Mouse (Mus musculus) forebrain, embryonic 12.5 days (tissue): ENCODE measurements at regions not wholly inside any gene's neighbourhood (a gene's known extent, or its start where the extent isn't known, plus 50 kb on each side); places are given as distances from the start of the nearest gene placed in this dataset.

Experiments
- ATAC-seq: fragments of 200-750 bp; cut with Nextera tagmentation; 2 replicates; pipeline ENCODE4 v1.8.0; 2017; ENCODE audit warnings: moderate TSS enrichment; ENCODE audit not compliant: low FRiP score
- H3K27ac ChIP-seq: fragments of 300-500 bp; sonication (generic); 2 replicates; pipeline ENCODE4 v1.5.1; 2016; ENCODE audit warnings: mild to moderate bottlenecking
- H3K27me3 ChIP-seq: fragments of 300-500 bp; sonication (generic); 2 replicates; pipeline ENCODE4 v1.6.1; 2016; ENCODE audit warnings: mild to moderate bottlenecking
- H3K36me3 ChIP-seq: fragments of 300-500 bp; sonication (generic); replicated peaks from 2 replicates; pipeline ENCODE4 v1.6.1; 2016; ENCODE audit warnings: mild to moderate bottlenecking
- H3K4me1 ChIP-seq: fragments of 300-500 bp; sonication (generic); 2 replicates; pipeline ENCODE4 v1.6.1; 2016
- H3K4me2 ChIP-seq: fragments of 300-500 bp; sonication (generic); 2 replicates; pipeline ENCODE4 v1.6.1; 2016; ENCODE audit warnings: mild to moderate bottlenecking, moderate library complexity
- H3K4me3 ChIP-seq: fragments of 300-500 bp; sonication (generic); replicated peaks from 2 replicates; pipeline ENCODE4 v1.5.1; 2016; ENCODE audit warnings: mild to moderate bottlenecking
- H3K9ac ChIP-seq: fragments of 300-500 bp; sonication (generic); 2 replicates; pipeline ENCODE4 v1.6.1; 2016; ENCODE audit warnings: mild to moderate bottlenecking
- H3K9me3 ChIP-seq: fragments of 300-500 bp; sonication (generic); 2 replicates; pipeline ENCODE4 v1.6.1; 2016
- WGBS: fragments of 180-500 bp; shearing (Covaris S2); methylation state at CpG from one replicate; pipeline ENCODE4 v1.1.7; 2016; 5-methylcytosine and 5-hydroxymethylcytosine counted together

GRCm38 (mm10) chr16:29844706-29845596 is 219.2 kb upstream of the Hes1 start:
- H3K9ac ChIP-seq: no peak overlapping the region
- H3K9me3 ChIP-seq: no peaks in the 10 kb centered on the region
- H3K4me1 ChIP-seq: peaks cover 13% of the 10 kb centered on the region
- WGBS: 28% methylated on average over 10 of the region's 12 CpGs
- H3K27ac ChIP-seq: no peak overlapping the region
- no peak overlapping the region for H3K4me2 ChIP-seq
- peaks cover 44% of the 10 kb centered on the region for H3K27me3 ChIP-seq
- ATAC-seq: no peak
- no peaks in the 10 kb centered on the region for H3K36me3 ChIP-seq
- no peak overlapping the region for H3K4me3 ChIP-seq

- H3K36me3 ChIP-seq: no peaks in the 10 kb centered on the region
- no peak overlapping the region for H3K4me2 ChIP-seq
- H3K9ac ChIP-seq: no peak overlapping the region
- peaks cover 38% of the 10 kb centered on the region for H3K27me3 ChIP-seq
- no peak overlapping the region for H3K4me3 ChIP-seq
- H3K9me3 ChIP-seq: no peaks in the 10 kb centered on the region
- H3K27ac ChIP-seq: no peak overlapping the region
- peaks cover 13% of the 10 kb centered on the region for H3K4me1 ChIP-seq
- ATAC-seq: no peak
- 56% methylated on average over 8 of the region's 8 CpGs for WGBS
Measured at GRCm38 (mm10) chr16:29845597-29845986, 218.6 kb upstream of the Hes1 start.

DNA sequence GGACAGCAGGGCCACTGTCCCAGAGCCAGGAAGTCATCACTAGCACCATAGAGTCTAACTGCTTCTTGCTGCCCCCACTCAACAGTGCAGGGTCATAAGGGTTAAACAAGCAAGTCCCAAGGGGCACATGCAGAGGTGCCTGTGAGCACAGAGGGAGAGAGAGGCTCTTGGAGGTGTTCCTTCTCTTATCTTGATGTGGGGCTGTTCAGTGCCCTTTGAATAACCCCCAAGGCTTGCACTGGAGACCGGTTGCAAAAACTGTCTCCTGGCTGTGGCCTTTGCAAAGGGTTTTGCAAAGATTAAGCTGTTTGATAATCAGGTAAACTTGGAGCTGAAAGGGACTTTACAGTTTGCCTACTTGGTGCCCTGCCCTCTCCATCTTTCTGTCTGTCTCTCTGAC is 217.1 kb upstream of the Hes1 start:
- peaks cover 20% of the 10 kb centered on the region for H3K4me1 ChIP-seq
- no peaks in the 10 kb centered on the region for H3K9me3 ChIP-seq
- no peak overlapping the region for H3K4me2 ChIP-seq
- no peak overlapping the region for H3K9ac ChIP-seq
- no peaks in the 10 kb centered on the region for H3K36me3 ChIP-seq
- peaks cover 30% of the 10 kb centered on the region for H3K27me3 ChIP-seq
- 52% methylated on average over 1 of the region's 1 CpGs for WGBS
- H3K4me3 ChIP-seq: no peak overlapping the region
- no peak for ATAC-seq
- no peak overlapping the region for H3K27ac ChIP-seq

DNA sequence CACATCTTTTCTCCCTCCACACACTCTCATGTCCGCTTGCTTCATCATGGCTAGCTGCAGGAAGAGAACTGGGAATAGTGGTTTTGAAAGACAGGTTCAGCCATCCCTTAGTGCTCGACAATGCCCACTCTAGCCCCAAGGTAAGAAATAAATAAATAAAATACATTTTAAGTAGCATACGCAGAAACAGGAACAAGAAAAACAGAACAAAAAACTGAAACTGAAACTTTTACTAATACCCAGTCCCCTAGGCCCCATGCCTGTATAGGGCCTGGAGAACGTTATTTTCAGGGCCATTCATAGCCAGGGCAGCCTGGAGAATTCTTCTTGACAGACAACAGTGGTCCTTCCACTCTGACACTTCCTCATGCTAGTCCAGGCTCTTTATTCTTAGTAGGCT is 216.4 kb upstream of the Hes1 start:
- ATAC-seq: no peak
- H3K27me3 ChIP-seq: peaks cover 31% of the 10 kb centered on the region

DNA sequence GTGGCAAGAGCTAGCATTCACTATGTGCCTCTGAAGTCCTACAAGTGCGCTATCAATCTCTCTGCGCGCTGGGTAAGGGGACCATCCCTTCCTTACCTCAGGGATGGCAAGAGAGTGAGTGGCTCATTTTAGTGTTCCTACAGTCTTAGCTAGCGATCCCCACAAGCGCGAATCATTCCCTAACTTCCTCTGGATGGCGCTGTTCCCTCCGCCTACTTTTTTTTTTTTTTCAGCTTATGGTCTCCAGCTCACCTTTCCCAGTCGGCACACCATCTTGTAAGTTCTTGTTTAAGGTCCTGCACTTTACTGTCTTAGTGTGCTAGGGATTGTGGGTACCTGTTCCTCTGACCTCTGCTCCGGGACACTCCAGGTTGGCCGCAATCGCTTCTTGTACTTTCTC is 215.7 kb upstream of the Hes1 start:
- H3K9ac ChIP-seq: no peak overlapping the region
- no peaks in the 10 kb centered on the region for H3K9me3 ChIP-seq
- no peak overlapping the region for H3K27ac ChIP-seq
- H3K4me1 ChIP-seq: peaks cover 20% of the 10 kb centered on the region
- no peak overlapping the region for H3K4me2 ChIP-seq
- no peak overlapping the region for H3K4me3 ChIP-seq
- WGBS: 89% methylated on average over 12 of the region's 12 CpGs
- ATAC-seq: no peak
- no peaks in the 10 kb centered on the region for H3K36me3 ChIP-seq
- peaks cover 30% of the 10 kb centered on the region; the same call in 1 of the 2 replicates for H3K27me3 ChIP-seq

More for the DNA sequence above, 216.4 kb upstream of the Hes1 start:
- Histone ChIP-seq H3K36me3 (no peaks in the 10 kb centered on the region), H3K4me2 (no peak overlapping the region), H3K4me1 (peaks cover 20% of the 10 kb centered on the region), H3K4me3 (no peak overlapping the region), H3K9ac (no peak overlapping the region), H3K9me3 (no peaks in the 10 kb centered on the region), H3K27ac (no peak overlapping the region)
- 79% methylated on average over 4 of the region's 4 CpGs for WGBS

GRCm38 (mm10) chr16:29849511-29849910 is 214.7 kb upstream of the Hes1 start:
- no peaks in the 10 kb centered on the region for H3K36me3 ChIP-seq
- WGBS: 69% methylated on average over 7 of the region's 7 CpGs
- no peak overlapping the region for H3K4me2 ChIP-seq
- peaks cover 24% of the 10 kb centered on the region; the same call in 1 of the 2 replicates for H3K27me3 ChIP-seq
- no peak overlapping the region for H3K27ac ChIP-seq
- ATAC-seq: no peak
- no peak overlapping the region for H3K4me3 ChIP-seq
- peaks cover 20% of the 10 kb centered on the region for H3K4me1 ChIP-seq
- H3K9me3 ChIP-seq: no peaks in the 10 kb centered on the region
- no peak overlapping the region for H3K9ac ChIP-seq

DNA sequence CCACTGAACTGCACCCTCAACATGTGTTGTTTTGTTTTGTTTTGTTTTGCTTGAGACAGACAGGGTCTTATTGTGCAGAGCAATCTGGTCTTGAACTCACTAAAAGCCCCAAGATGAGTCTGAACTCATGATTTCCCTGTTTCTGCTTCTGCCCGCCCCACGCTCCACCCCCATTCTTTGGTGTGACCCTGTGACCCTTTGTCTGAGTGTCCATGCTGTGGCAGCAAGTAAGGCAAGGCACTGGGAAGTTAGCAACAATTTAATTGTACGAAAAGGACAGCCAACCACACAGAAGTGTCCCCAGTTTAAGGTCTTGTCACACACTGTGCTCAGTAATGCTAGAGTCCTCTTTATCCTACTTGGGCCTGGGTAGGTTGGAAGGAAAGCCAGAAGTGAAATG is 213.6 kb upstream of the Hes1 start:
- Histone ChIP-seq H3K9me3 (no peaks in the 10 kb centered on the region), H3K27ac (no peak overlapping the region), H3K9ac (no peak overlapping the region), H3K4me2 (no peak overlapping the region), H3K4me3 (no peak overlapping the region), H3K4me1 (peaks cover 8% of the 10 kb centered on the region), H3K27me3 (peaks cover 17% of the 10 kb centered on the region; the same call in 1 of the 2 replicates), H3K36me3 (no peaks in the 10 kb centered on the region)
- no peak for ATAC-seq
- WGBS: 45% methylated on average over 3 of the region's 3 CpGs

DNA sequence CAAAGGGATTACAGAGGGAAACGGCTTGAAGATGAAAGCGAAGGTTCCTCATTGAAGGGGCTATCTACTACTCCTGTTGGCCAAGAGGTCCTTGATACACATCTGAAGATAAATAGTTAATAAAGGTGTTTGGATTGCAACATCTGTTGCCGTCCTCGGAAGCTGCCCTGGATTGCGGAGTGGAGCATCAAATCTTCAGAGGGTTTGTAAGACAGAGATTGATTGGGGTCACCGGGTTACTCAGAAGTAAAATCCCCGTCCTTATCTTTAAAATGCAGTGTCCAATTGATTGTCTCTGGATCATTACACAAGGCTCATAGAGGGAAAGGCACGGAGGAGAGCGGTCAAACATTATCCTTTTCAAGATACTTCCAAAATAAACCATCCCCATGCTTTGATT is 212.4 kb upstream of the Hes1 start:
- WGBS: 63% methylated on average over 9 of the region's 9 CpGs
- peaks cover 17% of the 10 kb centered on the region; the same call in 1 of the 2 replicates for H3K27me3 ChIP-seq
- H3K36me3 ChIP-seq: no peaks in the 10 kb centered on the region
- no peak for ATAC-seq
- no peak overlapping the region for H3K4me2 ChIP-seq
- H3K9me3 ChIP-seq: no peaks in the 10 kb centered on the region
- H3K9ac ChIP-seq: no peak overlapping the region
- peaks cover 7% of the 10 kb centered on the region; the same call in 1 of the 2 replicates for H3K4me1 ChIP-seq
- H3K27ac ChIP-seq: no peak overlapping the region
- no peak overlapping the region for H3K4me3 ChIP-seq

GRCm38 (mm10) chr16:29854805-29855565 is 209.2 kb upstream of the Hes1 start:
- H3K36me3 ChIP-seq: no peaks in the 10 kb centered on the region
- no peaks in the 10 kb centered on the region for H3K9me3 ChIP-seq
- peaks cover 11% of the 10 kb centered on the region; the same call in 1 of the 2 replicates for H3K4me1 ChIP-seq
- peak; percentile 64; the same call in 1 of the 2 replicates for ATAC-seq
- H3K4me2 ChIP-seq: no peak overlapping the region
- H3K9ac ChIP-seq: no peak overlapping the region
- 67% methylated on average over 9 of the region's 9 CpGs for WGBS
- peaks cover 27% of the 10 kb centered on the region for H3K27me3 ChIP-seq
- H3K27ac ChIP-seq: no peak overlapping the region
- H3K4me3 ChIP-seq: no peak overlapping the region

GRCm38 (mm10) chr16:29856545-29856944 is 207.6 kb upstream of the Hes1 start:
- no peaks in the 10 kb centered on the region for H3K36me3 ChIP-seq
- no peak overlapping the region for H3K27ac ChIP-seq
- 97% methylated on average over 1 of the region's 1 CpGs for WGBS
- H3K9me3 ChIP-seq: no peaks in the 10 kb centered on the region
- H3K27me3 ChIP-seq: peaks cover 35% of the 10 kb centered on the region
- H3K4me3 ChIP-seq: no peak overlapping the region
- ATAC-seq: no peak
- peaks cover 16% of the 10 kb centered on the region; the same call in 1 of the 2 replicates for H3K4me1 ChIP-seq
- no peak overlapping the region for H3K4me2 ChIP-seq
- no peak overlapping the region for H3K9ac ChIP-seq

DNA sequence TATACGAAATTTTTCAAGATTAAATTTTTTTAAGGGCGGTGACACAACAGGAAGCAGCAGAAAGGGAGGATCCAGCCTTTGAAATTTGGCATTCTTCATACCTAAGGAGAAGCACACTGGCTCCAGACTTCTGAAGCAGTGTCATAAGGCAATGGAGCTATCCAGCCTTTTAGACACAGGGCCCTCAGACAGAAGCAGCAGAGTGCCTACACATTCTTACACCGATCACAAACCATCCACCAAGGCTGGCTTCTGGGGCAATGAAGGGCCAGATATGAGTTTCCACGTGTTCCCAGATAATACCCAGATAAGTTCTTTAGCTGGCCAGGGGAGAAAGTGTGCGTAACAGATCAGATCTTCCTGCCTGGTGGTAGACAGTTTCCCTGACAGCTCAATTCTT is 205.5 kb upstream of the Hes1 start:
- no peaks in the 10 kb centered on the region for H3K9me3 ChIP-seq
- peaks cover 16% of the 10 kb centered on the region; the same call in 1 of the 2 replicates for H3K4me1 ChIP-seq
- no peak overlapping the region for H3K27ac ChIP-seq
- H3K27me3 ChIP-seq: peaks cover 36% of the 10 kb centered on the region
- ATAC-seq: no peak
- no peaks in the 10 kb centered on the region for H3K36me3 ChIP-seq
- no peak overlapping the region for H3K4me3 ChIP-seq
- WGBS: 89% methylated on average over 5 of the region's 5 CpGs
- no peak overlapping the region for H3K9ac ChIP-seq
- H3K4me2 ChIP-seq: no peak overlapping the region

- H3K27me3 ChIP-seq: peaks cover 36% of the 10 kb centered on the region
- no peaks in the 10 kb centered on the region for H3K36me3 ChIP-seq
- H3K4me1 ChIP-seq: peaks cover 16% of the 10 kb centered on the region; the same call in 1 of the 2 replicates
- WGBS: 4% methylated on average over 6 of the region's 6 CpGs
- ATAC-seq: no peak
- no peaks in the 10 kb centered on the region for H3K9me3 ChIP-seq
- no peak overlapping the region for H3K4me2 ChIP-seq
- H3K9ac ChIP-seq: no peak overlapping the region
- H3K27ac ChIP-seq: no peak overlapping the region
- no peak overlapping the region for H3K4me3 ChIP-seq
Measured at GRCm38 (mm10) chr16:29860306-29860705, 203.9 kb upstream of the Hes1 start.
